Mouse (Mus musculus): ENCODE measurements around the gene Vps37d. TPM values are rescaled to one million over a fixed set of nuclear protein-coding genes. Genes with fewer than 3 reads are reported as not detected.

The Vps37d gene
- polyA plus RNA-seq, 1 experiment from 2014 or later, result 6.1 TPM

GRCm38 (mm10) chr5:135044575-135044974 lies 33.5 kb downstream of the Vps37d start:
- Histone ChIP-seq H3K4me2 (no peak overlapping the region), H3K27ac (no peak overlapping the region), H3K9ac (no peak overlapping the region), H3K36me3 (peaks cover 26% of the 10 kb centered on the region), H3K4me3 (no peak overlapping the region), H3K4me1 (no peaks in the 10 kb centered on the region), H3K27me3 (no peaks in the 10 kb centered on the region), H3K9me3 (no peaks in the 10 kb centered on the region)
- WGBS, result 91% methylated on average over 3 of the region's 3 CpGs
- ATAC-seq (ENCODE audit: borderline replicate concordance, extremely low read depth, low FRiP score, low TSS enrichment), result no peak

GRCm38 (mm10) chr5:135042105-135042788 lies 35.8 kb downstream of the Vps37d start:
- Histone ChIP-seq H3K27ac (no peak overlapping the region), H3K27me3 (no peaks in the 10 kb centered on the region), H3K36me3 (peaks cover 14% of the 10 kb centered on the region), H3K9ac (no peak overlapping the region), H3K4me1 (no peaks in the 10 kb centered on the region), H3K4me2 (no peak overlapping the region), H3K9me3 (no peaks in the 10 kb centered on the region), H3K4me3 (no peak overlapping the region)
- 48% methylated on average over 21 of the region's 21 CpGs for WGBS
- peak; percentile 32; the same call in 1 of the 2 replicates for ATAC-seq (ENCODE audit: borderline replicate concordance, extremely low read depth, low FRiP score, low TSS enrichment)

GRCm38 (mm10) chr5:135040777-135041176 lies 37.3 kb downstream of the Vps37d start:
- Histone ChIP-seq H3K9ac (no peak overlapping the region), H3K27ac (no peak overlapping the region), H3K27me3 (no peaks in the 10 kb centered on the region), H3K4me2 (no peak overlapping the region), H3K4me3 (no peak overlapping the region), H3K36me3 (peaks cover 14% of the 10 kb centered on the region), H3K9me3 (no peaks in the 10 kb centered on the region), H3K4me1 (no peaks in the 10 kb centered on the region)
- ATAC-seq (ENCODE audit: borderline replicate concordance, extremely low read depth, low FRiP score, low TSS enrichment), result no peak
- WGBS, result 40% methylated on average over 11 of the region's 11 CpGs

- no peak overlapping the region for H3K4me3 ChIP-seq
- H3K4me1 ChIP-seq, result no peaks in the 10 kb centered on the region
- no peak overlapping the region for H3K4me2 ChIP-seq
- no peak for ATAC-seq (ENCODE audit: borderline replicate concordance, extremely low read depth, low FRiP score, low TSS enrichment)
- H3K9me3 ChIP-seq, result no peaks in the 10 kb centered on the region
- H3K36me3 ChIP-seq, result peaks cover 13% of the 10 kb centered on the region
- no peaks in the 10 kb centered on the region for H3K27me3 ChIP-seq
- H3K27ac ChIP-seq, result no peak overlapping the region
- 53% methylated on average over 6 of the region's 6 CpGs for WGBS
- no peak overlapping the region for H3K9ac ChIP-seq
These were observed 38.0 kb downstream of the Vps37d start for GRCm38 (mm10) chr5:135040059-135040458.

GRCm38 (mm10) chr5:135039541-135039940 lies 38.5 kb downstream of the Vps37d start:
- ATAC-seq (ENCODE audit: borderline replicate concordance, extremely low read depth, low FRiP score, low TSS enrichment), result no peak
- no peak overlapping the region for H3K4me3 ChIP-seq
- H3K4me2 ChIP-seq, result no peak overlapping the region
- peaks cover 8% of the 10 kb centered on the region for H3K36me3 ChIP-seq
- no peak overlapping the region for H3K27ac ChIP-seq
- 79% methylated on average over 9 of the region's 9 CpGs for WGBS
- no peaks in the 10 kb centered on the region for H3K4me1 ChIP-seq
- no peaks in the 10 kb centered on the region for H3K9me3 ChIP-seq
- H3K9ac ChIP-seq, result no peak overlapping the region
- no peaks in the 10 kb centered on the region for H3K27me3 ChIP-seq

- no peak overlapping the region for H3K4me2 ChIP-seq
- 66% methylated on average over 3 of the region's 3 CpGs for WGBS
- H3K4me3 ChIP-seq, result no peak overlapping the region
- ATAC-seq (ENCODE audit: borderline replicate concordance, extremely low read depth, low FRiP score, low TSS enrichment), result no peak
- 0 out of 2 replicates have a peak, but pooled peaks cover 3% of the 10 kb centered on the region for H3K36me3 ChIP-seq
- H3K27ac ChIP-seq, result no peak overlapping the region
- H3K4me1 ChIP-seq, result no peaks in the 10 kb centered on the region
- no peaks in the 10 kb centered on the region for H3K9me3 ChIP-seq
- no peaks in the 10 kb centered on the region for H3K27me3 ChIP-seq
- H3K9ac ChIP-seq, result no peak overlapping the region
These were observed 40.1 kb downstream of the Vps37d start for GRCm38 (mm10) chr5:135037946-135038345.

GRCm38 (mm10) chr5:135035608-135036359 lies 42.3 kb downstream of the Vps37d start:
- Histone ChIP-seq H3K9ac (no peak overlapping the region), H3K4me1 (no peaks in the 10 kb centered on the region), H3K36me3 (no peaks in the 10 kb centered on the region), H3K27me3 (no peaks in the 10 kb centered on the region), H3K9me3 (no peaks in the 10 kb centered on the region), H3K4me2 (no peak overlapping the region), H3K27ac (no peak overlapping the region), H3K4me3 (no peak overlapping the region)
- ATAC-seq (ENCODE audit: borderline replicate concordance, extremely low read depth, low FRiP score, low TSS enrichment), result no peak
- 62% methylated on average over 18 of the region's 18 CpGs for WGBS

GRCm38 (mm10) chr5:135034593-135034992 lies 43.5 kb downstream of the Vps37d start:
- Histone ChIP-seq H3K36me3 (no peaks in the 10 kb centered on the region), H3K9me3 (no peaks in the 10 kb centered on the region), H3K4me2 (no peak overlapping the region), H3K27me3 (no peaks in the 10 kb centered on the region), H3K4me3 (no peak overlapping the region), H3K27ac (no peak overlapping the region), H3K9ac (no peak overlapping the region), H3K4me1 (no peaks in the 10 kb centered on the region)
- no peak for ATAC-seq (ENCODE audit: borderline replicate concordance, extremely low read depth, low FRiP score, low TSS enrichment)
- 95% methylated on average over 2 of the region's 2 CpGs for WGBS

GRCm38 (mm10) chr5:135032581-135032980 lies 45.5 kb downstream of the Vps37d start:
- Histone ChIP-seq H3K4me2 (no peak overlapping the region), H3K9me3 (no peaks in the 10 kb centered on the region), H3K4me1 (peaks cover 9% of the 10 kb centered on the region), H3K36me3 (no peaks in the 10 kb centered on the region), H3K27ac (no peak overlapping the region), H3K4me3 (no peak overlapping the region), H3K27me3 (no peaks in the 10 kb centered on the region), H3K9ac (no peak overlapping the region)
- 92% methylated on average over 5 of the region's 5 CpGs for WGBS
- ATAC-seq (ENCODE audit: borderline replicate concordance, extremely low read depth, low FRiP score, low TSS enrichment), result no peak

GRCm38 (mm10) chr5:135029007-135029854 lies 48.8 kb downstream of the Vps37d start:
- H3K4me2 ChIP-seq, result peak overlapping the region; percentile 41
- no peak overlapping the region for H3K9ac ChIP-seq
- peaks cover 29% of the 10 kb centered on the region for H3K4me1 ChIP-seq
- H3K27me3 ChIP-seq, result no peaks in the 10 kb centered on the region
- no peak overlapping the region for H3K4me3 ChIP-seq
- no peaks in the 10 kb centered on the region for H3K36me3 ChIP-seq
- ATAC-seq (ENCODE audit: borderline replicate concordance, extremely low read depth, low FRiP score, low TSS enrichment), result peak; percentile 51; the same call in 1 of the 2 replicates
- 44% methylated on average over 18 of the region's 18 CpGs for WGBS
- 0 out of 2 replicates have a peak overlapping the region, but pooled peaks have one; percentile 5 for H3K27ac ChIP-seq
- H3K9me3 ChIP-seq, result no peaks in the 10 kb centered on the region

GRCm38 (mm10) chr5:135025899-135026298 lies 52.2 kb downstream of the Vps37d start:
- H3K9me3 ChIP-seq, result no peaks in the 10 kb centered on the region
- H3K9ac ChIP-seq, result no peak overlapping the region
- peaks cover 57% of the 10 kb centered on the region for H3K4me1 ChIP-seq
- ATAC-seq (ENCODE audit: borderline replicate concordance, extremely low read depth, low FRiP score, low TSS enrichment), result no peak
- 15% methylated on average over 7 of the region's 7 CpGs for WGBS
- H3K27me3 ChIP-seq, result no peaks in the 10 kb centered on the region
- H3K4me3 ChIP-seq, result no peak overlapping the region
- no peak overlapping the region for H3K27ac ChIP-seq
- peak overlapping the region; percentile 79 for H3K4me2 ChIP-seq
- H3K36me3 ChIP-seq, result no peaks in the 10 kb centered on the region
